20 mouse cellular contexts compared by ENCODE assay signal in genomic region chr2:93329120-93329519, GRCm38 (mm10). TPM values are rescaled to one million over a fixed set of nuclear protein-coding genes. Genes with fewer than 3 reads are reported as not detected.
A peak's percentile ranks its signal among the peaks of the same experiment; 100 is the strongest.
DNase-seq lines count a peak whose midpoint lies in the region; ATAC-seq and TF ChIP-seq lines count a peak whose summit lies in the region.
"Had no signal": no experiment of that assay in that cellular context is flagged by ENCODE, and none has a peak within 500 bp of the region (broad histone marks: within the 10 kb centered on the region; RNA-seq: fewer than 3 reads in every experiment).

No protein-coding gene starts in this region.

- peaks cover 90% of the 10 kb centered on the region for H3K4me1 ChIP-seq in heart, embryonic 10.5 days
- peaks cover 47% of the 10 kb centered on the region for H3K4me1 ChIP-seq in heart, postnatal 0 days (ENCODE audit: control insufficient read depth, insufficient read depth)
- peaks cover 3% of the 10 kb centered on the region; the same call in 1 of the 2 replicates for H3K4me1 ChIP-seq in lung, postnatal 0 days (ENCODE audit: insufficient read depth, low read depth, low read length)

- no peak for TF ChIP-seq CTCF in layer of hippocampus, adult 2 months (conservative IDR thresholded peaks at IDR 0.05)
- TF ChIP-seq CTCF in heart, postnatal 0 days (IDR thresholded peaks at IDR 0.05; ENCODE audit: low read depth), result no peak
- no peak for TF ChIP-seq CTCF in lung, postnatal 0 days (IDR thresholded peaks at IDR 0.05)

- no peak overlapping the region for H3K9ac ChIP-seq in heart, postnatal 0 days (replicated peaks; ENCODE audit: low read depth, low read length)
- no peak overlapping the region for H3K9ac ChIP-seq in lung, postnatal 0 days (replicated peaks; ENCODE audit: low read depth)
- H3K9ac ChIP-seq: hindbrain, embryonic 12.5 days; limb, embryonic 13.5 days; liver, embryonic 15.5 days had no signal

- no peaks in the 10 kb centered on the region for H3K27me3 ChIP-seq in heart, embryonic 10.5 days (ENCODE audit: insufficient read depth, poor library complexity, severe bottlenecking)
- no peaks in the 10 kb centered on the region for H3K27me3 ChIP-seq in heart, postnatal 0 days (ENCODE audit: control insufficient read depth, insufficient read depth, low read length)
- no peaks in the 10 kb centered on the region for H3K27me3 ChIP-seq in lung, postnatal 0 days (replicated peaks; ENCODE audit: insufficient read depth, low read length)
- H3K27me3 ChIP-seq: hindbrain, embryonic 12.5 days had no signal

- H3K4me3 ChIP-seq in heart, embryonic 10.5 days, result no peak overlapping the region
- no peak overlapping the region for H3K4me3 ChIP-seq in layer of hippocampus, adult 2 months
- H3K4me3 ChIP-seq in heart, postnatal 0 days (ENCODE audit: low read depth, low read length), result no peak overlapping the region
- no peak overlapping the region for H3K4me3 ChIP-seq in lung, postnatal 0 days (ENCODE audit: low read depth, low read length)
- H3K4me3 ChIP-seq: forebrain, embryonic 10.5 days; hindbrain, embryonic 12.5 days; limb, embryonic 13.5 days; liver, embryonic 15.5 days had no signal

- no peak overlapping the region for H3K27ac ChIP-seq in heart, embryonic 10.5 days
- peak overlapping the region; percentile 79; the same call in 1 of the 2 replicates for H3K27ac ChIP-seq in layer of hippocampus, adult 2 months
- H3K27ac ChIP-seq in heart, postnatal 0 days (ENCODE audit: low read depth), result peak overlapping the region; percentile 63
- H3K27ac ChIP-seq in lung, postnatal 0 days (ENCODE audit: low read length), result no peak overlapping the region
- H3K27ac ChIP-seq: forebrain, embryonic 10.5 days; hindbrain, embryonic 12.5 days; limb, embryonic 13.5 days; liver, embryonic 15.5 days; stomach, postnatal 0 days had no signal

- peak; percentile 77 for ATAC-seq in heart, postnatal 0 days (ENCODE audit: insufficient read depth, low read depth)
- no peak for ATAC-seq in lung, postnatal 0 days
- ATAC-seq: intestine, postnatal 0 days had no signal

- no peak overlapping the region for H3K4me2 ChIP-seq in heart, postnatal 0 days (ENCODE audit: low read depth, low read length)
- no peak overlapping the region for H3K4me2 ChIP-seq in lung, postnatal 0 days (replicated peaks; ENCODE audit: low read depth, low read length)
- H3K4me2 ChIP-seq: hindbrain, embryonic 12.5 days; limb, embryonic 13.5 days; liver, embryonic 15.5 days had no signal

- TF ChIP-seq EP300 in heart, postnatal 0 days (IDR thresholded peaks at IDR 0.05; ENCODE audit: low read depth), result peak; percentile 65
- TF ChIP-seq EP300 in lung, postnatal 0 days (IDR thresholded peaks at IDR 0.05), result no peak

- DNase-seq in heart, adult 18-20 months, result peak; percentile 36 to 45
- DNase-seq in heart, embryonic 10.5 days (ENCODE audit: low spot score), result no peak
- no peak for DNase-seq in layer of hippocampus, adult 2 months (ENCODE audit: low spot score in 2 of 2)
- no peak for DNase-seq in layer of hippocampus, postnatal 14 days (ENCODE audit: low spot score in 2 of 2)
- peak; percentile 67 for DNase-seq in heart, postnatal 0 days (ENCODE audit: low spot score)
- peak; percentile 81 for DNase-seq in kidney, postnatal 14 days
- no peak for DNase-seq in lung, postnatal 0 days (ENCODE audit: low spot score)
- DNase-seq in yolk sac, embryonic 10.5 days (ENCODE audit: low spot score), result no peak
- DNase-seq: cerebellum, adult 11-12 months; gastrocnemius, postnatal 25 days; layer of hippocampus, postnatal 36 days; lung, postnatal 14 days; thymus, postnatal 25 days had no signal

- peaks cover 16% of the 10 kb centered on the region; the same call in 1 of the 2 replicates for H3K36me3 ChIP-seq in heart, embryonic 10.5 days
- no peaks in the 10 kb centered on the region for H3K36me3 ChIP-seq in heart, postnatal 0 days (replicated peaks; ENCODE audit: control insufficient read depth, insufficient read depth, low read length)
- H3K36me3 ChIP-seq in lung, postnatal 0 days (ENCODE audit: insufficient read depth, low read length), result no peaks in the 10 kb centered on the region
- H3K36me3 ChIP-seq: G1E; hindbrain, embryonic 12.5 days; limb, embryonic 13.5 days; liver, embryonic 15.5 days had no signal

- no peaks in the 10 kb centered on the region for H3K9me3 ChIP-seq in heart, embryonic 10.5 days
- no peaks in the 10 kb centered on the region for H3K9me3 ChIP-seq in heart, postnatal 0 days (replicated peaks; ENCODE audit: control insufficient read depth, low read length)
- no peaks in the 10 kb centered on the region for H3K9me3 ChIP-seq in lung, postnatal 0 days (ENCODE audit: low read length)
- H3K9me3 ChIP-seq: forebrain, embryonic 10.5 days; G1E; hindbrain, embryonic 12.5 days; limb, embryonic 13.5 days; liver, embryonic 15.5 days had no signal

- 64% methylated on average over 4 of the region's 4 CpGs for whole genome bisulfite sequencing in heart, embryonic 10.5 days
- WGBS in heart, postnatal 0 days, result 22% methylated on average over 4 of the region's 4 CpGs
- 41% methylated on average over 4 of the region's 4 CpGs for WGBS in lung, postnatal 0 days

RNA-seq across cellular contexts. Expression of gene Tspan18, which starts 5.2 kb away (rescaled TPM):
- 10 to 100 TPM; 11.7 to 13.3 TPM for total RNA-seq in heart, adult 18-20 months (2021)
- 64.2 and 67.0 TPM in 2 replicates for polyA plus RNA-seq in heart, embryonic 10.5 days (2016; fragmentation: Nextera tagmentation; extraction: Ambion mirVana)
- 10 to 100 TPM; 39.1 to 40.2 TPM for total RNA-seq in layer of hippocampus, adult 2 months (2021)
- 10 to 100 TPM; 46.6 to 52.3 TPM for total RNA-seq in layer of hippocampus, postnatal 14 days (2021)
- 64.4 and 66.2 TPM in 2 replicates for total RNA-seq in heart, postnatal 0 days (2014; rRNA removed; ENCODE audit: low replicate concordance)
- 37.6 and 39.8 TPM in 2 replicates for polyA plus RNA-seq in heart, postnatal 0 days (2015; fragmentation: Nextera tagmentation; extraction: Ambion mirVana)
- polyA plus RNA-seq in lung, postnatal 0 days (2015; fragmentation: Nextera tagmentation; extraction: Ambion mirVana), result 36.4 and 39.9 TPM in 2 replicates

Comparison
In these comparisons a context has a peak if more than half of its experiments do, and no peak if none do; other contexts are left out.
1. DNase-seq: peak in heart, adult 18-20 months (2 of 2), heart, postnatal 0 days (single experiment) and kidney, postnatal 14 days (single experiment); none in heart, embryonic 10.5 days (single experiment), layer of hippocampus, adult 2 months (0 of 2), layer of hippocampus, postnatal 14 days (0 of 2), lung, postnatal 0 days (single experiment) and yolk sac, embryonic 10.5 days (single experiment).
2. H3K27ac ChIP-seq: peak in layer of hippocampus, adult 2 months (single experiment) and heart, postnatal 0 days (single experiment); none in heart, embryonic 10.5 days (single experiment) and lung, postnatal 0 days (single experiment).